Mouse (Mus musculus): ENCODE measurements around the gene Sptbn1.

DNA sequence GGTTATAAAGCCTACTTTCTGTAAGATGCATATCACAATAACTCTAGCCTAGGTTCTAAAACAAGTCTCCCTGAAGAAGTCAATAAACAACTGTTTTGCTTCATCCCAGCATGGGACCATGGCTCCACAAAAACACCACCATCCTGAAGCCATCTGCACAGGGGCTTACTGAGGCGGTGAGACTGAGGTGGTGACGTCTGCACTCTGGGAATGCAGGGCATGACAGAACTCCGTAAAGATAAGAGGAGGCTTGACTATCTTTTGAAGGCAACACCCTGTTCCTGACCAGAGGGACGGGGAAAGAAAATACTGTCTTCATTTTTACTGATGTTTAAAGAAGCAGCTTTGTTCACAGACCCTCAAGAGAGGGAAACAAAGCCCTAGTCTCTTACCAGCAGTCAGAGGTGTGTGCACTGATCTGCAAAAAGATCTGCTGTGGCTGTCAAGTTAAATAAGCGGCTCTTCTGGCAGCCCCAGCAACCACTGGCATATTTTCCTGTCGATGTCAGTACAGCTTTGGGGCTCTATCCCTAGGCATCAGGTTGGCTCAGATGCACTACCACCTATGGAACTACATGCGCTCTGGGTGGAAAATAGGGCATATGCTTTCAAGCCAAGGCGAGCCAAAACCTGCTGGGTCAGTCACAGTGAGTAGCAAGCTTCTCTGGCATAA, 109.8 kb downstream of the Sptbn1 start:
- TF ChIP-seq EP300 (IDR thresholded peaks at IDR 0.05; ENCODE audit: low read depth) (peak; percentile 81), CTCF (IDR thresholded peaks at IDR 0.05; ENCODE audit: low read depth) (no peak)
